Mouse (Mus musculus) urinary bladder, adult 18-20 months (tissue): Measurements from ENCODE around the gene Tnfaip3.
A peak's percentile ranks its signal among the peaks of the same experiment; 100 is the strongest.

Experiments
- DNase-seq, 2 experiments: peaks; one replicate each; pipeline ENCODE4 v3.0.0; 2022; ENCODE audit warnings: low spot score in 2 of 2, mixed read lengths in 2 of 2

Tnfaip3 gene

DNA sequence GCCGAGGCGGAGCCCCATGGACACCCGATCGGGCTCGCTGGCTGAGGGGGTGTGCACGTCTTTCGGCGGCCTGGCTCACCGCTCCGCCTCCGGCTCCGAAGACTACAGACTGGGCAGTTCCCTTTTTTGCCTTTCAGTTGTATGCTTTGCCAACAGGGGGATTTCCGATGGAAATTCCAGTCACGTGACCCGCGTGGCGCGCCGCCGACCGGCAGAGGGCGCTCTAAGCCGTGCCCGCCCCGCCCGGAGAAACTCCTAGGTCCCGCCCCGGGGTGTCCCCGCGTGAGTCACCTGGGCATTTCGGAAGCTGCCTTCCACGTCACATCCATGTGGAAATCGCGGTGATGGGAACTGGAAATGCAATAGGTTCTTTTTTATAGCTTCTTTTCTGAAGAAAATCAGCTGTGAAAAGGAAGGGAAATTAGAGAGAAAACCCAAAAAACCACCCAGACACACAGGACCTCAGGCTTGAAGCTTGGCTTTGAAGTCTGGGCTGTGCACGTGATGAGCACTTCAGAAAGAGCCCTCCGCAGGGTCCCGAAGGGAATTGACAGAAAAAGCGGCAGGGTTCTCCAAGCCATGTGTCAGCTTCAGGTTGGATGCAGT is at the start of gene Tnfaip3:
TSS of gene Tnfaip3 (minus strand) at position 401 of the 606 bp plus-strand sequence.
- DNase-seq, result peak; percentile 96 to 99

DNA sequence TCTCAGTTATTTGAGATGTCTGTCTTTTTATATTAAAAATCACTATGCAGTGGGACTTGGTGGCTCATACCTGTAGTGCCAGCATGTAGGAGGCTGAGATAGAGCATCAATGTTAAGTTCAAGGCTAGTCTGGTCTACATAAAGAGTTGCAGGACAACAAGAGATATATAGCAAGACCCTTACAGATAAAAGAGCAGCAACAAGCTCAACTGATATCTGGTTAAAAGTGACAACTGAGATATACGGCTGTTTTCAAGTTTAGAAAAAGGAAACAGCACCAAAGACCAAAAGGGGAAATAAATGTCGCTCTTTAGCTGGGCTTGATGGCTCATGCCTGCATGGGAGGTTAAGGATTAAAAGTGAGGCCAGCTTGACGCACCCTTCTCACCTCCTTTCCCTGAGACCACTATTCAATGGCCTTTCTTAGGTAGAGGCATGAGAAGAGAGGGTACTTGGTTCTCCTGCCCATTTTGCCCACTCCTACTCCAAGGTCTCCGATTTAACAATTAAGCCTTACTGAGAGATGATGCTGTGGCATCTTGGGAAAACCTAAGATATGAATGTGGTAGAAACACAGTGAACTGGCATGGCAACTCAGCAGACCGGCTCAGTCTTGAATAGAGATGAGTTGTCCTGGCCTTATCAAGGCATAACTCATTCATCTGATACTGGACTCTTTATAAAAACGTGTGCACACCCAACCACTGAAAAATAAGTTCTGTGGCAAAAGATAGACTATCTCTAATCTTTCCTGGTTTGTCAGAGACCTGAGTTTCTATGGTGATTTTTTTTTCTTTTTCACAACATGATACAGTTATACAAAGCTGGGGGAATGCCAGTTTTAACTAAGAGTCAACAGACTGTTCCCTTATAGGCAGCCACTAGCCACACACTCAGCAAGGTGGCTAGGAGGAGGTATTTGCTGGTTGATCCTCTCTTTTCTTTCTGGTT is 49.5 kb upstream of the Tnfaip3 start:
- no peak for DNase-seq

DNA sequence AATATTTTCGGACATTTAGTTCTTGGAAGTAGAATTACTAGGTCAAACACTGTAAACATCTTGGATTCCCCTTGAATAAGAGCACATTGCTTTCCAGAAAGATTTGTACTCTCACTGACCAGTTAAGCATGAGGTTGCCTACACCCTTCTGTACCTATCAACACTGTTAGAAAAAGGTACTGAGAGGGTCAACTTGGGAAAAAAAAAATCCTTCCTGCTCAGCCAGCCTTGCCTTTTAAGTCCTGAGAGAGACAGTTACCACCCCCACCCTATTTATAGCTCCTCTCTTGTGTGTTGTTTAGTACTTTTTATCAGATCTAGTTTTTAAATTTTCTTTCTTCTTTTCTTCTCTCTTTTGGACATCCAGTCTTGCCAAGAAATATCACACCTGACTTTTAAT is 48.2 kb upstream of the Tnfaip3 start:
- no peak for DNase-seq

GRCm38 (mm10) chr10:19063208-19063607 is 47.8 kb upstream of the Tnfaip3 start:
- DNase-seq, result no peak

- peak in 1 of 2 experiments; percentile 21 for DNase-seq
Measured at GRCm38 (mm10) chr10:19062098-19062905, 46.8 kb upstream of the Tnfaip3 start.

DNA sequence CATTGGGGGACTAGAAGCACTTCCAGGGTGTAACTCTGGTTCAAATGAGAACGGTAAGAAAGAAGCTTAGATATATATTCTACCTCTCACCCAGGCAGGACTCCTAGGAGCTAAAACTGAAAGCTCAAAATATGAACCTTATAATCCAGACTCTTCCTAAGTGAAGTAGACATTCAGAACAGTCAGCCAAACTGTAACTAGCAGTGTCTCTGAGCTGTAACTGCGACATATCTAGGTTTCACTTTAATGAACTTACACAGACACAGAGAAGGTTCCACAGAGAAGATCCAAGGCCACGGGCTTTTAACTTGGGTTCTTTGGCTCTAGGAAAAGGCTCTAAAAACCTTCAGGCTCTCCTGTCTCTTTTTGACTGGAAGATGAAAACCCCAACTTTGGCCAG is 45.7 kb upstream of the Tnfaip3 start:
- DNase-seq, result no peak

DNA sequence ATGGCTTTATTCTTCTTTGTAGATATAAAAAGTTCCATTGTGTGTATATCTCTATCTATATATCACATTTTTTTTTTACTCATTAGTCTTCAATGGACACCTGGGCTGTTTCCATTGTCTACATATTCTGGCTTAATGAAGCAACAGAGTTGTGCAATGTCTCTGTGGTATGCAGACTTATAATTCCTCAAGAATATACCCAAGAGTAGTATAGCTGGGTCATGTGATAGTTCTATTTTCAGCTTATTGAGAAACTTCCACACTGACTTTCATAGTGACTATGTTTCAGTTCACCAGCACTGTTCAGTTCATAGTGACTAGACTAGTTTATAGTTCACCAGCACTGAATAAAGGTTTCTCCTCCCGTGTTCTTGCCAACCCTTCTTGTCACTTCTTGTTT is 38.1 kb upstream of the Tnfaip3 start:
- no peak for DNase-seq

- no peak for DNase-seq
Measured at GRCm38 (mm10) chr10:19045986-19046385, 30.5 kb upstream of the Tnfaip3 start.

- no peak for DNase-seq
Measured at GRCm38 (mm10) chr10:19044765-19045516, 29.5 kb upstream of the Tnfaip3 start.

DNA sequence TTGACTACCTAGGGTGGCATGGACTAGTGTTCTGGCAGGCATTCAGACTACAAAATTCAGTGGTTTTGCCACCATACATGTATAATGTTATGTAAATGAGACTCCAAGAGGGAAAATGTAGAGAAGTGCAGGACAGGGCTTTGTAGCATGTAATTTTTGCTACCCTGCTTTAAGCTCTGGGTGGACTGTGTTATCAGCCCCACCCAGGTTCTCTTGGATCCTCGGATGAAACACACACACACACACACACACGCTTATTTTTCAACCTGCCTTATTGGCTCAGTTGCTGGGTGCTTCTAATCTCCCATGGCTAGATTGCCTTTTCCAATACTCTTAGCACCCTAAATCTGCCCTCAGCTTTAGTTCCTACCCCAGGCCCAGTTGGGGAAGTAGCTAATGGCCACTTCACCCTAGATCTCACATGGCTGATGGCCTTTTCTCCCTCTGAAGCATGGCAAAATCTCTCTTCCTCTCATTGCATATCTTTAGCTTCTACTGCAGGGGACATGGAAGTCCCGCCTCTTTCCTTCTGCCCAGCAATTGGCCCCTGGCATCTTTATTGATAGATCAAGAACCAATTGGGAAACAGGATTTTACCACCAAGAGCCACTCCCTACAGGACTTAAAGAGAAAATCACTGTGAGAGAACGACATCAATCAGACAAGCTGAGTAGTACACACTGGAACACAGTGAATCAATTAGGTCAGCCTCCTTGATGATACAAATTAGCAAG is 28.2 kb upstream of the Tnfaip3 start:
- no peak for DNase-seq

DNA sequence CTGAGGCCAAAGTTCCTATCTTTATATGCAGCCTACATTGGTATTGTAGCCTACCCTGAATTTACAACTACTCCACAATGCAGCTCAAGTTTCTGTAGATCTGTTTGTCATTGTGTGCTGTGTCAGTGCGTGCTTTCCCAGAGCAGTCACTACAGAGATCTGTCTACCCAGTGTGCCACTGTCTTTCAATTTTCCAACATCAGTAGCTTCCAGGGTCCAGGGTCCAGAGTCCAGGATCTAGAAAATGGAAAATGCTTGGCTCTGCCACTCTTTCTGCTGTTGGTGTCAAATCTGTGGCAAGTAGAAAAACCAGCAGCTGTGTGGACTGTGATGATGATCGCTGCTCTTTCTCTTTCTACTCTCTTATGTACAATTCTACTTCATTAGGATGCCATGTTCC is 24.7 kb upstream of the Tnfaip3 start:
- DNase-seq, result no peak

GRCm38 (mm10) chr10:19034764-19035163 is 19.3 kb upstream of the Tnfaip3 start:
- no peak for DNase-seq

GRCm38 (mm10) chr10:19033696-19034095 is 18.2 kb upstream of the Tnfaip3 start:
- DNase-seq, result no peak

GRCm38 (mm10) chr10:19031875-19032274 is 16.4 kb upstream of the Tnfaip3 start:
- no peak for DNase-seq

- DNase-seq, result no peak
Measured at GRCm38 (mm10) chr10:19030628-19031027, 15.2 kb upstream of the Tnfaip3 start.

- DNase-seq, result no peak
Measured at GRCm38 (mm10) chr10:19026710-19027109, 11.3 kb upstream of the Tnfaip3 start.

- DNase-seq, result no peak
Measured at GRCm38 (mm10) chr10:19024353-19024752, 8.9 kb upstream of the Tnfaip3 start.

- no peak for DNase-seq
Measured at GRCm38 (mm10) chr10:19023622-19024326, 8.3 kb upstream of the Tnfaip3 start.

DNA sequence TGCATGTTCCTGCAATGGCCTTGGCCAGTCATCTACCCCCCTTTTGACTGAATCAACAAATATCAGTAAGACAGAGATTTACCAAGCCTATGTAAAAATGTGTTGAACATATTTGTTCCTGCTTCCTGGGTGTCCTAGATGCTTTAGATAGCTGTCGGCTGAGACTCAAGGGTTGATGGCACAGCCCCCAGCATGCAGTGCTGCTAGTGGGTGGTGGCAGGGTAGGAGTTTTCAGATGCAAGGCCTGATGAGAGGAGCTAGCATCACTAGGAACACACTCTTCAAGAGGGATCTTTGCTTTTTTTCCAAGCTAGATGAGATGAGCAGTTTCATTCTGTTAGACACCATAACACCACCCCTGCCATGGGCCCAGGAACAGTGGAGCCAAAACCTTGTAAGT is 6.8 kb upstream of the Tnfaip3 start:
- no peak for DNase-seq

GRCm38 (mm10) chr10:19016823-19017471 is 1.5 kb upstream of the Tnfaip3 start:
- no peak for DNase-seq
